Mouse (Mus musculus): ENCODE results near the gene Scgn. TPM values are rescaled to one million over a fixed set of nuclear protein-coding genes. Genes with fewer than 3 reads are reported as not detected.

Scgn gene
- polyA plus RNA-seq (2012; rRNA removed) = 0.76 and 1.1 TPM in 2 replicates

GRCm38 (mm10) chr13:23990928-23991327, at the start of gene Scgn:
Gene Scgn, minus strand, starts transcription at chr13:23991214.

GRCm38 (mm10) chr13:23934211-23934520, 56.8 kb downstream of the Scgn start, which contains the start of gene Hist1h2aa:
Gene Hist1h2aa, plus strand, starts transcription at chr13:23934462.

DNA sequence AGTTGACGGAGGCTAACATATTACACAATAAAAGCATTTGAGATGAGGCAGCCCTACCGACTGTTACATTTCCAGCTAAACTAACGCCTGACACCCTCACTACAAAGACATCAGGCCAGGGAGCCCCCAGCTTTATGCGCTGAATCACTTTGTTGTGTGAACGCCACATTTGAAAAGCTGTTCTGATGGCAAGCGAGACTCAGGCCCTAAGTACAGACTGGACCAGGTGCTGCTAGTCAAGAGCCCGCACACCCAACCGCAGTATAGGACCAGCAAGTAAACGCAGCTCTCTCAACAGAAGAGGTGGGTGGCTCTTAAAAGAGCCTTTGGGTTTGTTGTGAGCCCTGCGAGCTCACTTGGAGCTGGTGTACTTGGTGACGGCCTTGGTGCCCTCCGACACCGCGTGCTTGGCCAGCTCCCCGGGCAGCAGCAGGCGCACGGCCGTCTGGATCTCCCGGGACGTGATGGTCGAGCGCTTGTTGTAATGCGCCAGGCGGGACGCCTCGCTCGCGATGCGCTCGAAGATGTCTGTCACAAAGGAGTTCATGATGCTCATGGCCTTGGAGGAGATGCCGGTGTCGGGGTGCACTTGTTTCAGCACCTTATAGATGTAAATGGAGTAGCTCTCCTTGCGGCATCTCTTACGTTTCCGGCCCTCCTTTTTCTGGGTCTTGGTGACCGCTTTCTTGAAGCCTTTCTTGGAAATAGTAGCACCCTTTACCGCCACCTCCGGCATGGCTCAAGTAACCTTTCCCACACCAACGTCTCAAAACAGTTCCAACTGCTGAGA, 57.4 kb downstream of the Scgn start, which contains the start of gene Hist1h2ba:
Gene Hist1h2ba, minus strand, starts transcription at position 736 of the 790 bp plus-strand sequence.

DNA sequence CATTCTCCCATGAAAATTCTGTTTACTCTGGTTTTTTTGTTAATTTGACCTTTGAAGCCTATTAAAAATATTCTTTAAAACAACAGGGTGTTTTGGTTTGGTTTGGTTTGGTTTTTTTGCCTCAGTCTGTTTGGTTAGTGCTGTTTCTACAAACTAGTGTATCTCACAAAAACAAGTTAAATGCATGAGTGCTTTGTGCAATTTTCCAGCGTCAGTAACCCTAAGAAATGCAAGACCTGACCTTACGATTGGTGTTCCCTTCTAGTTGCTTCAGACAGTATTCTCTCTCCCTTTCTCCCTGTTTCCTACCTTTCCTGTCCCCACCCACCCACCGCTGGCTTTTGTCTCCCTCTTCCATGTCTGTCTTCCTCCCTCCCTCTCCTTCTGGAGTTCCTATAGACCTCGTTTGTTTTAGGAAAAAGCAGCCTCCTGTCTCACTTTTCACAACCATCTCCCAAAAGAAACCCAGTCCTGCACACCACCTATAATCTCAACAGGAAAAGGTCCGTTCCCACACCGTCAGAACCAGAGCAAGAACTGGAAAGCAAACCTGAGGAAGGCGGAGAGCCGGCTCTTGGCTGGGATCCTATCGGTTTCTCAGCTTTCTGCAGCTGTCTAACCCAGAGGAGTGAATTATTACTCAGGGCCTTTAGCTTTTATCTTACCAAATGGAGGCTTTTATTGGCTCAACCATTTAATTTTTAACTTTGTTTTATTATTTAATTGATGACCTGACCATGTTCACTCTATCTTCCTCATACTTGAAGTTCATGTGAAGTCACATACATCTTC, 76.4 kb downstream of the Scgn start, which contains the start of gene Slc17a4:
Gene Slc17a4, minus strand, starts transcription at position 634 of the 792 bp plus-strand sequence.

Other genes starting within 250 kb of the Scgn start
- gene Hist1h3c, start 245.6 kb downstream of the Scgn start, polyA plus RNA-seq (2012; rRNA removed) = 7.1 and 11.9 TPM in 2 replicates
- 3.8 and 4.6 TPM in 2 replicates for gene Hist1h2bb, start 244.5 kb downstream of the Scgn start, polyA plus RNA-seq (2012; rRNA removed)
- gene Hist1h2ab, start 240.1 kb downstream of the Scgn start, polyA plus RNA-seq (2012; rRNA removed) = 5.1 and 8.7 TPM in 2 replicates
- gene Hist1h3b, start 238.9 kb downstream of the Scgn start, polyA plus RNA-seq (2012; rRNA removed) = 10.6 and 14.9 TPM in 2 replicates
- gene Hist1h4b, start 234.2 kb downstream of the Scgn start, polyA plus RNA-seq (2012; rRNA removed) = 5.1 TPM in 1 of 2 replicates, not detected in the other
- 1.1 and 3.0 TPM in 2 replicates for gene Hist1h4a, start 230.0 kb downstream of the Scgn start, polyA plus RNA-seq (2012; rRNA removed)
- 10.0 and 13.1 TPM in 2 replicates for gene Hist1h3a, start 228.8 kb downstream of the Scgn start, polyA plus RNA-seq (2012; rRNA removed)
- 0.09 and 0.20 TPM in 2 replicates for gene Hist1h1a, start 227.5 kb downstream of the Scgn start, polyA plus RNA-seq (2012; rRNA removed)
- gene Trim38, start 221.3 kb downstream of the Scgn start, polyA plus RNA-seq (2012; rRNA removed) = not detected in 2 replicates
- not detected in 2 replicates for gene Slc17a2, start 184.2 kb downstream of the Scgn start, polyA plus RNA-seq (2012; rRNA removed)
- not detected in 2 replicates for gene Slc17a3, start 151.8 kb downstream of the Scgn start, polyA plus RNA-seq (2012; rRNA removed)
- 0.04 TPM in 1 of 2 replicates, not detected in the other for gene Slc17a1, start 123.5 kb downstream of the Scgn start, polyA plus RNA-seq (2012; rRNA removed)
- 0.05 and 0.06 TPM in 2 replicates for gene Slc17a4, start 76.2 kb downstream of the Scgn start, polyA plus RNA-seq (2012; rRNA removed)
- gene Hist1h2ba, start 57.1 kb downstream of the Scgn start, polyA plus RNA-seq (2012; rRNA removed) = not detected in 2 replicates
- not detected in 2 replicates for gene Hist1h2aa, start 56.8 kb downstream of the Scgn start, polyA plus RNA-seq (2012; rRNA removed)

Measured in stomach, adult 2 months (tissue).